In the genomic region with DNA sequence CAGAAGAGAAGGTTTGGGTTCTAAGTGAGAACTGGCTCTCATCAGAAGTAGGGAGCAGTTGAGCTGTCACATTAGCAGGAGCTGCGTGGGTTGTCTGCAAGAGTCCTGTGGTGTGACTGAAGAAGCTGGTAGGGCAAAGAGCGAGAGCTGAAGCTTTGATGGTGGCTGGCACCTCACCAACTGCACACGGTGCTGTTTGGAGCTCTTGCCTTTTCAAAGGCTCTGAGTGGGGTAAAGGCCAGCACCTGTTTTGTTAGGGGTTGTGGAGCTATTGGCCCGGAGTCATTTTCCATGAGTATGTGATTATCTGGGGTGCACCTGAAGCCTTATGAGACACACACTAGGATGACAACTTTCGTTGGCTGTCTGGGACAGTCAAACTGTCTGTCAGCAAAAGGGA, we compare ENCODE assay signal across 20 mouse cellular contexts.
DNase-seq lines count a peak whose midpoint lies in the region; ATAC-seq lines count a peak whose summit lies in the region.
"Had no signal": no experiment of that assay in that cellular context is flagged by ENCODE, and none has a peak within 500 bp of the region (broad histone marks: within the 10 kb centered on the region; RNA-seq: fewer than 3 reads in every experiment).

No protein-coding gene starts in this region.

- H3K9ac ChIP-seq in forebrain, embryonic 13.5 days: no peak overlapping the region
- H3K9ac ChIP-seq in forebrain, embryonic 14.5 days (ENCODE audit: low read length): no peak overlapping the region
- H3K9ac ChIP-seq: forebrain, embryonic 15.5 days; hindbrain, embryonic 13.5 days; liver, postnatal 0 days; neural tube, embryonic 12.5 days had no signal

- H3K4me1 ChIP-seq in forebrain, embryonic 13.5 days: peaks cover 9% of the 10 kb centered on the region; the same call in 1 of the 2 replicates
- 0 out of 2 replicates have a peak, but pooled peaks cover 7% of the 10 kb centered on the region for H3K4me1 ChIP-seq in forebrain, embryonic 14.5 days (ENCODE audit: control insufficient read depth, insufficient read depth, low read length)

- no peak for ATAC-seq in forebrain, embryonic 13.5 days
- no peak for ATAC-seq in forebrain, embryonic 14.5 days
- ATAC-seq: forebrain, embryonic 15.5 days; intestine, embryonic 16.5 days; liver, postnatal 0 days had no signal

- H3K9me3 ChIP-seq in forebrain, embryonic 13.5 days (replicated peaks): no peaks in the 10 kb centered on the region
- H3K9me3 ChIP-seq in forebrain, embryonic 14.5 days (replicated peaks; ENCODE audit: control insufficient read depth, low read length): no peaks in the 10 kb centered on the region
- H3K9me3 ChIP-seq: forebrain, embryonic 15.5 days; hindbrain, embryonic 13.5 days; limb, embryonic 10.5 days; neural tube, embryonic 12.5 days had no signal

- H3K4me2 ChIP-seq in forebrain, embryonic 13.5 days: no peak overlapping the region
- no peak overlapping the region for H3K4me2 ChIP-seq in forebrain, embryonic 14.5 days (ENCODE audit: low read length)
- H3K4me2 ChIP-seq: forebrain, embryonic 15.5 days; hindbrain, embryonic 13.5 days; neural tube, embryonic 12.5 days had no signal

- H3K27ac ChIP-seq in forebrain, embryonic 13.5 days: no peak overlapping the region
- no peak overlapping the region for H3K27ac ChIP-seq in forebrain, embryonic 14.5 days (ENCODE audit: low read depth, low read length)
- H3K27ac ChIP-seq: forebrain, embryonic 15.5 days; limb, embryonic 10.5 days; neural tube, embryonic 12.5 days had no signal

- 86% methylated on average over 5 of the region's 5 CpGs for WGBS in forebrain, embryonic 13.5 days
- WGBS in forebrain, embryonic 14.5 days: 83% methylated on average over 5 of the region's 5 CpGs

- DNase-seq in spleen, postnatal 36 days (ENCODE audit: low spot score in 2 of 2): peak; percentile 25 to 32
- DNase-seq in spleen, adult 18-20 months: no peak
- peak; percentile 76 for DNase-seq in induced T-regulatory cell, adult 2 months (ENCODE audit: low read depth)
- peak; percentile 58 to 60 for DNase-seq in thymus, postnatal 10 days (ENCODE audit: low spot score in 2 of 2)
- DNase-seq in adrenal gland, adult 18-20 months (ENCODE audit: low spot score in 2 of 2): no peak
- DNase-seq in forebrain, embryonic 14.5 days (ENCODE audit: low spot score): no peak
- DNase-seq: adrenal gland, postnatal 36 days; cerebellum, adult 2 months; gastrocnemius, postnatal 25 days; kidney, postnatal 36 days; liver, postnatal 0 days; lung, postnatal 36 days had no signal

- no peaks in the 10 kb centered on the region for H3K27me3 ChIP-seq in forebrain, embryonic 13.5 days
- no peaks in the 10 kb centered on the region for H3K27me3 ChIP-seq in forebrain, embryonic 14.5 days (replicated peaks; ENCODE audit: control insufficient read depth, insufficient read depth, low read length)
- H3K27me3 ChIP-seq: forebrain, embryonic 15.5 days; neural tube, embryonic 12.5 days had no signal

- H3K36me3 ChIP-seq in forebrain, embryonic 13.5 days (ENCODE audit: poor library complexity, severe bottlenecking): no peaks in the 10 kb centered on the region
- no peaks in the 10 kb centered on the region for H3K36me3 ChIP-seq in forebrain, embryonic 14.5 days (ENCODE audit: control insufficient read depth, insufficient read depth, low read length)
- H3K36me3 ChIP-seq: forebrain, embryonic 15.5 days; G1E; hindbrain, embryonic 13.5 days; limb, embryonic 10.5 days; neural tube, embryonic 12.5 days had no signal

- H3K4me3 ChIP-seq in forebrain, embryonic 13.5 days: no peak overlapping the region
- H3K4me3 ChIP-seq in forebrain, embryonic 14.5 days (ENCODE audit: low read depth, low read length): no peak overlapping the region
- H3K4me3 ChIP-seq: erythroblast, embryonic 14.5 days; forebrain, embryonic 15.5 days; hindbrain, embryonic 13.5 days; limb, embryonic 10.5 days; neural tube, embryonic 12.5 days had no signal

Comparison
In these comparisons a context has a peak if more than half of its experiments do, and no peak if none do; other contexts are left out.
1. DNase-seq: peak in spleen, postnatal 36 days (2 of 2), induced T-regulatory cell, adult 2 months (single experiment) and thymus, postnatal 10 days (2 of 2); none in spleen, adult 18-20 months (0 of 2), adrenal gland, adult 18-20 months (0 of 2) and forebrain, embryonic 14.5 days (single experiment).